ENCODE assay signal across 10 mouse cellular contexts in the genomic region with DNA sequence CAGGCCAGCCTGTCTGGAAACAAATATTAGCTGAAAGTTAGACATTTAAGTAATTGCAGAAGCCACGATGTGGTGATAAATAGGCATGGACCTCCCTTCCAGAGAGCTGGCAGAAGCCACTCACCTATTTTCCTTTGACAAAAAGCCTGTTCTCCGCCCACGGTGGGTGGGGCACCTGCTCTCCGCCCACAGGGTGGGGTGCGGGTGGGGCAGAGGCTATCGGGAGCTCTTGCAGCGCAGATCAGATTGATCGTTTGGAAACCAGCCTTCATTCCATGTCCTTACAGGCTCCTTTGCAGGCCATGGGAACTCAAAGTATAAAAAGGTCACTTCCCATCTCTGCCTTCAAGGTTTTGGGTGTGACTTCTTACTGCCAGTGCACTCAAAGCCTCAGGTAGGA. TPM values are rescaled to one million over a fixed set of nuclear protein-coding genes. Genes with fewer than 3 reads are reported as not detected.
DNase-seq lines count a peak whose midpoint lies in the region; ATAC-seq and TF ChIP-seq lines count a peak whose summit lies in the region.
"Had no signal": no experiment of that assay in that cellular context is flagged by ENCODE, and none has a peak within 500 bp of the region (broad histone marks: within the 10 kb centered on the region; RNA-seq: fewer than 3 reads in every experiment).

No protein-coding gene starts in this region.

- no peaks in the 10 kb centered on the region for H3K27me3 ChIP-seq in heart, embryonic 15.5 days
- H3K27me3 ChIP-seq in ES-Bruce4 (ENCODE audit: control insufficient read depth, insufficient read depth, low read length, poor library complexity, severe bottlenecking): no peaks in the 10 kb centered on the region
- no peaks in the 10 kb centered on the region for H3K27me3 ChIP-seq in hindbrain, embryonic 16.5 days (replicated peaks; ENCODE audit: control insufficient read depth, insufficient read depth, low read length)

- H3K27ac ChIP-seq in heart, embryonic 15.5 days: no peak overlapping the region
- H3K27ac ChIP-seq in ES-Bruce4 (ENCODE audit: insufficient read depth, low read length): no peak overlapping the region
- H3K27ac ChIP-seq in hindbrain, embryonic 16.5 days (ENCODE audit: low read depth, low read length): no peak overlapping the region

- no peak overlapping the region for H3K4me3 ChIP-seq in heart, embryonic 15.5 days
- H3K4me3 ChIP-seq in ES-Bruce4 (ENCODE audit: low read depth, low read length): peak overlapping the region; percentile 15; the same call in 1 of the 2 replicates
- H3K4me3 ChIP-seq in lung, adult 2 months (replicated peaks; ENCODE audit: extremely low read depth, low read depth, low read length): no peak overlapping the region
- H3K4me3 ChIP-seq in hindbrain, embryonic 16.5 days (ENCODE audit: low read length): no peak overlapping the region

- no peaks in the 10 kb centered on the region for H3K36me3 ChIP-seq in heart, embryonic 15.5 days
- H3K36me3 ChIP-seq in ES-Bruce4 (ENCODE audit: control insufficient read depth, insufficient read depth, low read length, poor library complexity, severe bottlenecking): no peaks in the 10 kb centered on the region
- H3K36me3 ChIP-seq in hindbrain, embryonic 16.5 days (ENCODE audit: control insufficient read depth, insufficient read depth, low read length): no peaks in the 10 kb centered on the region

- TF ChIP-seq EP300 in ES-Bruce4 (IDR thresholded peaks at IDR 0.05; ENCODE audit: insufficient read depth, low read depth, low read length): no peak

- 24% methylated on average over 8 of the region's 8 CpGs for WGBS in heart, embryonic 15.5 days
- 33% methylated on average over 8 of the region's 8 CpGs for WGBS in lung, adult 2 months
- 25% methylated on average over 8 of the region's 8 CpGs for WGBS in hindbrain, embryonic 16.5 days

- TF ChIP-seq POLR2A in ES-Bruce4 (IDR thresholded peaks at IDR 0.05; ENCODE audit: insufficient read depth, low read length): no peak
- TF ChIP-seq POLR2A in lung, adult 2 months (IDR thresholded peaks at IDR 0.05; ENCODE audit: borderline replicate concordance, extremely low read depth, low read depth, low read length): no peak

- peak overlapping the region; percentile 13; the same call in 1 of the 2 replicates for H3K4me2 ChIP-seq in heart, embryonic 15.5 days
- H3K4me2 ChIP-seq in hindbrain, embryonic 16.5 days (ENCODE audit: low read length): no peak overlapping the region

- ATAC-seq in heart, embryonic 15.5 days (replicated peaks; ENCODE audit: insufficient number of reproducible peaks, insufficient read depth, low FRiP score, low read depth): no peak
- ATAC-seq in common myeloid progenitor, adult 5-6 weeks (replicated peaks; ENCODE audit: low read depth, poor library complexity, severe bottlenecking): 0 out of 2 replicates have a peak, but pooled peaks have one; percentile 22
- ATAC-seq in hindbrain, embryonic 16.5 days: no peak
- no peak for ATAC-seq in frontal cortex, adult (ENCODE audit: low TSS enrichment)

- H3K4me1 ChIP-seq in heart, embryonic 15.5 days (replicated peaks): no peaks in the 10 kb centered on the region
- no peaks in the 10 kb centered on the region for H3K4me1 ChIP-seq in ES-Bruce4 (ENCODE audit: control insufficient read depth, insufficient read depth, low read length)
- H3K4me1 ChIP-seq in lung, adult 2 months (ENCODE audit: control insufficient read depth, insufficient read depth, low read length): no peaks in the 10 kb centered on the region
- no peaks in the 10 kb centered on the region for H3K4me1 ChIP-seq in hindbrain, embryonic 16.5 days (ENCODE audit: control insufficient read depth, insufficient read depth, low read depth, low read length)

- no peaks in the 10 kb centered on the region for H3K9me3 ChIP-seq in heart, embryonic 15.5 days (replicated peaks)
- H3K9me3 ChIP-seq in ES-Bruce4 (replicated peaks; ENCODE audit: control insufficient read depth, insufficient read depth, low read length, poor library complexity, severe bottlenecking): no peaks in the 10 kb centered on the region
- no peaks in the 10 kb centered on the region for H3K9me3 ChIP-seq in hindbrain, embryonic 16.5 days (ENCODE audit: control insufficient read depth, low read length)

- no peak overlapping the region for H3K9ac ChIP-seq in heart, embryonic 15.5 days
- H3K9ac ChIP-seq in ES-Bruce4 (ENCODE audit: low read depth, poor library complexity, severe bottlenecking): no peak overlapping the region
- no peak overlapping the region for H3K9ac ChIP-seq in hindbrain, embryonic 16.5 days (ENCODE audit: low read depth, low read length)

- DNase-seq in heart, postnatal 4 days: no peak
- peak; percentile 25 for DNase-seq in lung, adult 2 months
- no peak for DNase-seq in adipocyte (ENCODE audit: low spot score)
- DNase-seq: cerebellum, adult 8-10 months; kidney, adult 8-10 months had no signal

- TF ChIP-seq CTCF in ES-Bruce4 (IDR thresholded peaks at IDR 0.05; ENCODE audit: low read depth, low read length): no peak
- no peak for TF ChIP-seq CTCF in lung, adult 2 months (IDR thresholded peaks at IDR 0.05; ENCODE audit: insufficient read depth, low read length)

RNA-seq across cellular contexts. Expression of gene Fmc1, which starts 9.5 kb away (rescaled TPM):
- polyA plus RNA-seq in heart, embryonic 15.5 days (2015; fragmentation: Nextera tagmentation; extraction: Ambion mirVana): 217 and 292 TPM in 2 replicates
- total RNA-seq in heart, postnatal 4 days (2021): 100 to 1,000 TPM; 164 to 207 TPM
- 19.7 and 29.1 TPM in 2 replicates for polyA plus RNA-seq in ES-Bruce4 (2011; ENCODE audit: insufficient read depth, insufficient read length, low read depth, missing spikeins)
- total RNA-seq in common myeloid progenitor, adult 5-6 weeks (2017): 11.7 and 47.1 TPM in 2 replicates
- 147 and 171 TPM in 2 replicates for polyA plus RNA-seq in lung, adult 2 months (2012; rRNA removed)
- polyA plus RNA-seq in hindbrain, embryonic 16.5 days (2015; fragmentation: Nextera tagmentation; extraction: Ambion mirVana): 183 and 225 TPM in 2 replicates

RNA-seq across cellular contexts. Expression of gene Luc7l2, which starts 27.3 kb away (rescaled TPM):
- polyA plus RNA-seq in heart, embryonic 15.5 days (2015; fragmentation: Nextera tagmentation; extraction: Ambion mirVana): 26.7 and 29.9 TPM in 2 replicates
- 100 to 1,000 TPM; 145 to 147 TPM for total RNA-seq in heart, postnatal 4 days (2021)
- polyA plus RNA-seq in ES-Bruce4 (2011; ENCODE audit: insufficient read depth, insufficient read length, low read depth, missing spikeins): 310 and 356 TPM in 2 replicates
- 284 and 303 TPM in 2 replicates for total RNA-seq in common myeloid progenitor, adult 5-6 weeks (2017)
- polyA plus RNA-seq in lung, adult 2 months (2012; rRNA removed): 33.6 and 39.0 TPM in 2 replicates
- polyA plus RNA-seq in hindbrain, embryonic 16.5 days (2015; fragmentation: Nextera tagmentation; extraction: Ambion mirVana): 31.9 and 33.5 TPM in 2 replicates
